Comparison of ENCODE assay signal across 21 mouse cellular contexts in the genomic region with DNA sequence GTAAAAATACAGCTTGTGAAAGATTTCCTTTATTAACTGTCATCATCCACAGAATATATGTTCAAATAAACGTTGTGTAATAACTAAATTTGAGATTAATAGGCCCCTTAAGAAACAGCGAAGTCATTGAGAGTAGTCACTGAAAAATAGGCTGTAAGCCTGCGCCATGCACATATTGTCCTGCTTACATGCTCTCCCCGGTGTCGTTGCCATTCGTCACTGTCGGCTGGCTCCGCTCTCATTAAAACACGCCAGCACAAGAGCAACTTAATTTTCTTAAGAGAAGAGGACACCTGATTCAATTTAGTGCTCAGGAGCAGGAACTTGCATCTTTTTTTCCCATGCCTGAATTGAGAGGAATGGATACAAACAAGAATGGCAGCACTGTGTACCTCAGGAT.
DNase-seq lines count a peak whose midpoint lies in the region; ATAC-seq lines count a peak whose summit lies in the region.
"Had no signal": no experiment of that assay in that cellular context is flagged by ENCODE, and none has a peak within 500 bp of the region (broad histone marks: within the 10 kb centered on the region; RNA-seq: fewer than 3 reads in every experiment).

No protein-coding gene starts in this region.

- peak; percentile 26 for DNase-seq in testis, postnatal 10 days (ENCODE audit: low spot score)
- no peak for DNase-seq in testis, postnatal 14 days (ENCODE audit: low spot score)
- no peak for DNase-seq in hindbrain, embryonic 11.5 days (ENCODE audit: low spot score)
- DNase-seq in limb, embryonic 10.5 days (ENCODE audit: low spot score): peak; percentile 48
- DNase-seq in cerebellum, adult 9-11 months: no peak
- DNase-seq in gastrocnemius, postnatal 10 days: no peak
- no peak for DNase-seq in spleen, postnatal 10 days (ENCODE audit: low spot score in 2 of 2)
- DNase-seq: adrenal gland, adult 2 months; cerebellum, postnatal 14 days; heart, postnatal 10 days; kidney, adult 2 months; kidney, postnatal 10 days; lung, adult 18-20 months; lung, postnatal 36 days; retina, postnatal 1 day; thymus, postnatal 25 days had no signal

- H3K27me3 ChIP-seq in hindbrain, embryonic 11.5 days (ENCODE audit: control insufficient read depth, insufficient read depth, low read length): no peaks in the 10 kb centered on the region
- no peaks in the 10 kb centered on the region for H3K27me3 ChIP-seq in limb, embryonic 10.5 days (ENCODE audit: low read depth, poor library complexity, severe bottlenecking)
- H3K27me3 ChIP-seq: forebrain, embryonic 13.5 days had no signal

- H3K4me2 ChIP-seq in hindbrain, embryonic 11.5 days (replicated peaks; ENCODE audit: low read depth, low read length): no peak overlapping the region
- H3K4me2 ChIP-seq: forebrain, embryonic 13.5 days; heart, embryonic 11.5 days had no signal

- no peak overlapping the region for H3K27ac ChIP-seq in hindbrain, embryonic 11.5 days (ENCODE audit: low read depth, low read length)
- no peak overlapping the region for H3K27ac ChIP-seq in limb, embryonic 10.5 days
- H3K27ac ChIP-seq: embryonic facial prominence, embryonic 10.5 days; forebrain, embryonic 13.5 days; layer of hippocampus, adult 2 months; stomach, postnatal 0 days had no signal

- WGBS in hindbrain, embryonic 11.5 days: 35% methylated on average over 9 of the region's 9 CpGs
- 24% methylated on average over 9 of the region's 9 CpGs for WGBS in limb, embryonic 10.5 days

- no peaks in the 10 kb centered on the region for H3K4me1 ChIP-seq in hindbrain, embryonic 11.5 days (replicated peaks; ENCODE audit: control insufficient read depth, insufficient read depth, low read length)
- peaks cover 38% of the 10 kb centered on the region for H3K4me1 ChIP-seq in limb, embryonic 10.5 days

- H3K9me3 ChIP-seq in hindbrain, embryonic 11.5 days (ENCODE audit: control insufficient read depth, low read length): no peaks in the 10 kb centered on the region
- no peaks in the 10 kb centered on the region for H3K9me3 ChIP-seq in limb, embryonic 10.5 days (replicated peaks)
- H3K9me3 ChIP-seq: embryonic facial prominence, embryonic 10.5 days; forebrain, embryonic 13.5 days had no signal

- no peak overlapping the region for H3K4me3 ChIP-seq in hindbrain, embryonic 11.5 days (ENCODE audit: low read depth, low read length)
- H3K4me3 ChIP-seq in limb, embryonic 10.5 days: no peak overlapping the region
- H3K4me3 ChIP-seq: embryonic facial prominence, embryonic 10.5 days; forebrain, embryonic 13.5 days; layer of hippocampus, adult 2 months had no signal

- peak; percentile 61; the same call in 1 of the 2 replicates for ATAC-seq in hindbrain, embryonic 11.5 days (ENCODE audit: low FRiP score)
- ATAC-seq: forebrain, embryonic 13.5 days had no signal

- H3K36me3 ChIP-seq in hindbrain, embryonic 11.5 days (ENCODE audit: control insufficient read depth, insufficient read depth, low read length): no peaks in the 10 kb centered on the region
- no peaks in the 10 kb centered on the region for H3K36me3 ChIP-seq in limb, embryonic 10.5 days

- no peak overlapping the region for H3K9ac ChIP-seq in hindbrain, embryonic 11.5 days (ENCODE audit: low read depth, low read length)
- H3K9ac ChIP-seq: forebrain, embryonic 13.5 days had no signal

Comparison
In these comparisons a context has a peak if more than half of its experiments do, and no peak if none do; other contexts are left out.
1. DNase-seq: peak in testis, postnatal 10 days (single experiment) and limb, embryonic 10.5 days (single experiment); none in testis, postnatal 14 days (single experiment), hindbrain, embryonic 11.5 days (single experiment), cerebellum, adult 9-11 months (single experiment), gastrocnemius, postnatal 10 days (single experiment) and spleen, postnatal 10 days (0 of 2).